Mouse (Mus musculus): ENCODE data around the gene Sirt4. TPM values are rescaled to one million over a fixed set of nuclear protein-coding genes. Genes with fewer than 3 reads are reported as not detected.

The Sirt4 gene
- polyA plus RNA-seq, 1 experiment from 2014 or later, result 22.5 TPM

DNA sequence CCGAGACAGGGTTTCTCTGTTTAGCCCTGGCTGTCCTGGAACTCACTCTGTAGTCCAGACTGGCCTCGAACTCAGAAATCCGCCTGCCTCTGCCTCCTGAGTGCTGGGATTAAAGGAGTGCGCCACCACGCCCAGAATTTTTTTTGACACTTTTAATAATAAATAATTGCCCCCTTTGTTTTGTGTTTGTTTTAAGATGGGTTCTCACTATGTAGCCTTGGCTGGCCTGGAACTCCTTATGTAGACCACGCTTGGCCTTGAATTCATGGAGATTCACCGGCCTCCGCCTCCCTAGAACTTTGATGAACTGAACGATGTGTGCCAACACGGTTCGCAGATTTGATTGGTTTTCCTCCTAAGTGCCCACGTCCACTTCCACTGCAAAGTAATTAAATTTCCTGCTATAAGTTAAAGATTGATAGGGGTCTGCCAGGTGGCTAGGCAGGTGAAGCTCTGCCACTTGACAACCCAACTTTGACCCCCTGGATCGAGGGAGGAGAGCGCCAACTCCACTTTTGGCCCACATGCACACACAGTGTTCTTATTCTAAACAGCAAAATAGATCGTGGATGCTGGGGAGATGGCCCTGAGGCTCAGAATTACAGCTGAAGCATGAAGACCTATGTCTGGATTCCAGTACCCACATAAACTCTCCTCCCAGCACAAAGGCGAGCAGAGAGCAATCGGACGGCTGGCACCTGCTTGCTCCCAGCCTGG is 1.1 kb upstream of the Sirt4 start:
- WGBS, result 87% methylated on average over 17 of the region's 18 CpGs
- H3K4me1 ChIP-seq (ENCODE audit: control insufficient read depth in 2 of 2, insufficient read depth in 2 of 2, low read length in 2 of 2), result peaks cover 8 to 11% of the 10 kb centered on the region in 2 experiments; a peak in 3 of 4 replicates
- ATAC-seq (ENCODE audit: insufficient number of reproducible peaks, insufficient read depth, low FRiP score, low read depth), result no peak
- H3K36me3 ChIP-seq (ENCODE audit: control insufficient read depth, insufficient read depth, low read length), result peaks cover 12% of the 10 kb centered on the region
- no peak overlapping the region for H3K4me2 ChIP-seq (ENCODE audit: low read length)
- peaks cover 4% of the 10 kb centered on the region; the same call in 1 of the 2 replicates for H3K27me3 ChIP-seq (ENCODE audit: control insufficient read depth, insufficient read depth, low read length)
- H3K4me3 ChIP-seq (ENCODE audit: control insufficient read depth in 1 of 2, insufficient read depth in 1 of 2, low read depth in 1 of 2, low read length in 2 of 2), result no peak overlapping the region
- H3K9me3 ChIP-seq (ENCODE audit: control insufficient read depth, low read length), result no peaks in the 10 kb centered on the region
- no peak overlapping the region for H3K27ac ChIP-seq (replicated peaks in 1 of 2; ENCODE audit: control insufficient read depth in 1 of 2, insufficient read depth in 1 of 2, low read depth in 2 of 2, low read length in 2 of 2)
- H3K9ac ChIP-seq (ENCODE audit: low read length), result no peak overlapping the region

DNA sequence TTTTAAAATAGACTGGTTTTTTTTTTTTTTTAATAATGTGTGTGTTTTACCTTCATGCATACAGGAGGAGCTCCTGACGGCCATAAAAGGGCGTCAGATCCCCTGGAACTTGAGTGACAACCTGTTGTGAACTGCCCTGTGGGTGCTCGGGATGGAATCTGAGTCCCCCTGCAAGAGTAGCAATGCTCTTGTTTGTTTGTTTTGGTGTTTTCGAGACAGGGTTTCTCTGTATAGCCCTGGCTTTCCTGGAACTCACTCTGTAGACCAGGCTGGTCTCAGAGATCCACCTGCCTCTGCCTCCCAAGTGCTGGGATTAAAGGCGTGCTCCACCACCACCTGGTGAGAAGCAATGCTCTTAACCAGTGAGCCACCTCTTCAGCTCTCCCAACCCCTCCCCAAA is 471 bp upstream of the Sirt4 start:
- no peak for ATAC-seq (ENCODE audit: insufficient number of reproducible peaks, insufficient read depth, low FRiP score, low read depth)
- 56% methylated on average over 5 of the region's 5 CpGs for WGBS
- no peaks in the 10 kb centered on the region for H3K9me3 ChIP-seq (ENCODE audit: control insufficient read depth, low read length)
- peaks cover 7 to 11% of the 10 kb centered on the region in 2 experiments; a peak in 2 of 4 replicates for H3K4me1 ChIP-seq (ENCODE audit: control insufficient read depth in 2 of 2, insufficient read depth in 2 of 2, low read length in 2 of 2)
- peak overlapping the region; percentile 34 to 78; a peak in 3 of 4 replicates for H3K4me3 ChIP-seq (ENCODE audit: control insufficient read depth in 1 of 2, insufficient read depth in 1 of 2, low read depth in 1 of 2, low read length in 2 of 2)
- no peak overlapping the region for H3K27ac ChIP-seq (replicated peaks in 1 of 2; ENCODE audit: control insufficient read depth in 1 of 2, insufficient read depth in 1 of 2, low read depth in 2 of 2, low read length in 2 of 2)
- peaks cover 4% of the 10 kb centered on the region; the same call in 1 of the 2 replicates for H3K27me3 ChIP-seq (ENCODE audit: control insufficient read depth, insufficient read depth, low read length)
- peaks cover 14% of the 10 kb centered on the region for H3K36me3 ChIP-seq (ENCODE audit: control insufficient read depth, insufficient read depth, low read length)
- peak overlapping the region; percentile 73 for H3K4me2 ChIP-seq (ENCODE audit: low read length)
- H3K9ac ChIP-seq (ENCODE audit: low read length), result peak overlapping the region; percentile 57

DNA sequence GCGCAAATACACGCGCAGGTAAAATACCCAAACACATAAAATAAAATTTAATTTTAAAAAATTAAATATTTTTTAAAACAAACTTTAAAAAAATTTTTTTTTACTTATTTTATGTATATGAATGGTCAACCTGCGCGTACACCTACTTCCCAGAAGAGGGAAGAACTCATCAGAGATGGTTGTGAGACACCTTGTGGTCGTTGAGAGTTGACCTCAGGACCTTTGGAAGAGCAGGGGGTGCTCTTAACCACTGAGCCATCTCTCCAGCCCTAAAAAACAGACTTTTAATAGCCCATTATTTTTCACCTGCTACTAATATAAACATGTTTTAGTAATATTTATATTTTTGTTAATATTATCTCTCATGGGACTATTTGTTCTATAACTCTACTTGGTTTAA is 1.1 kb downstream of the Sirt4 start:
- Histone ChIP-seq H3K9me3 (ENCODE audit: control insufficient read depth, low read length) (no peaks in the 10 kb centered on the region), H3K4me1 (ENCODE audit: control insufficient read depth in 2 of 2, insufficient read depth in 2 of 2, low read length in 2 of 2) (peaks cover 4 to 6% of the 10 kb centered on the region in 2 experiments; a peak in 2 of 4 replicates), H3K27me3 (ENCODE audit: control insufficient read depth, insufficient read depth, low read length) (peaks cover 4% of the 10 kb centered on the region; the same call in 1 of the 2 replicates), H3K27ac (replicated peaks in 1 of 2; ENCODE audit: control insufficient read depth in 1 of 2, insufficient read depth in 1 of 2, low read depth in 2 of 2, low read length in 2 of 2) (no peak overlapping the region), H3K9ac (ENCODE audit: low read length) (no peak overlapping the region), H3K36me3 (ENCODE audit: control insufficient read depth, insufficient read depth, low read length) (peaks cover 22% of the 10 kb centered on the region), H3K4me2 (ENCODE audit: low read length) (peak overlapping the region; percentile 73), H3K4me3 (ENCODE audit: control insufficient read depth in 1 of 2, insufficient read depth in 1 of 2, low read depth in 1 of 2, low read length in 2 of 2) (0 out of 4 replicates have a peak overlapping the region, but pooled peaks of 1 of the 2 experiments have one; percentile 34)
- 46% methylated on average over 6 of the region's 6 CpGs for WGBS
- ATAC-seq (ENCODE audit: insufficient number of reproducible peaks, insufficient read depth, low FRiP score, low read depth), result no peak

DNA sequence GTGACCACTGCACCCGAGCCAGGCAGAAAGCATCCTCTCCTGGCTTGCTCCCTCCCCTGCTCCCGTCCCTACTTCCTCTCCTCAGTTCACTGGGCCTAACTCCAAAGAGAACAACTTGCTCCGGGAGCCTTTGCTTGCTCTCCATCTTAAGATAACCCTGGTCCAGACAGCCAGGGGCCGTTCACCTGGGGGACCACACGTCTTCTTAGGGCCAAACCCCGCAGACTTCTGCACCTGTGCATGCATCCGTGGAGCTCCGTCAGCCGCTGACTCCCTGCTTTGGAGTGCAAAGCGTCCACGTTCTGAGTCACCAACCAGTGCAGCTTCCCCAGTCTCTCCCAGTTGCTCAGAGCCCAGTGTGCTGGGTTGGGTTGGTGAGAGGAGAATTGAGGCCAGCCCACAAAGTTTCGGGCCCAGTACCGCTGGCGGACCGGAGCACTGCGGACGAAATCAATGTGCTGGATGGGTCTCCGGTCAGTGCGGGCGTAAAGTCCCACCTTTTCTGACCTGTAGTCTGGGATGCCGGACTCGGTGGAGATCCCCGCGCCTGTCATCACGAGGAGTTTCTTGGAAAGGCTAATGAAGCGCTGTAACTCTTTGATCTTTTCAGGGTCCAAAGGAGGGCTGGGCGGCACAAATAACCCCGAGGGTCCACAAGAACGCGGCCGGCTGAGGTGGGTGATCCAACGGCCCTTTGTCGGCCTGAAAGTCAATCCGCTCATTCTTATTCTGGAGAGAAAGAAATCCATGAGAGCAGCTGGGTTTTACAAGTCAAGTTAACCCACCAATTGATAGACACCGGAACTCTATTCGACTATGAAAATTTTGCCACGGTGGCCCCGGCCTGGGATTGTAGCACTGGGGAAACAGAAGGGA is 1.9 kb downstream of the Sirt4 start:
- no peak for ATAC-seq (ENCODE audit: insufficient number of reproducible peaks, insufficient read depth, low FRiP score, low read depth)
- 51% methylated on average over 38 of the region's 38 CpGs for WGBS
- Histone ChIP-seq H3K4me1 (ENCODE audit: control insufficient read depth in 2 of 2, insufficient read depth in 2 of 2, low read length in 2 of 2) (peaks cover 4 to 5% of the 10 kb centered on the region in 2 experiments; a peak in 2 of 4 replicates), H3K9me3 (ENCODE audit: control insufficient read depth, low read length) (no peaks in the 10 kb centered on the region), H3K27ac (replicated peaks in 1 of 2; ENCODE audit: control insufficient read depth in 1 of 2, insufficient read depth in 1 of 2, low read depth in 2 of 2, low read length in 2 of 2) (no peak overlapping the region), H3K36me3 (ENCODE audit: control insufficient read depth, insufficient read depth, low read length) (peaks cover 22% of the 10 kb centered on the region), H3K27me3 (ENCODE audit: control insufficient read depth, insufficient read depth, low read length) (peaks cover 4% of the 10 kb centered on the region; the same call in 1 of the 2 replicates), H3K4me3 (ENCODE audit: control insufficient read depth in 1 of 2, insufficient read depth in 1 of 2, low read depth in 1 of 2, low read length in 2 of 2) (no peak overlapping the region), H3K9ac (ENCODE audit: low read length) (0 out of 2 replicates have a peak overlapping the region, but pooled peaks have one; percentile 16), H3K4me2 (ENCODE audit: low read length) (peak overlapping the region; percentile 73; the same call in 1 of the 2 replicates)

DNA sequence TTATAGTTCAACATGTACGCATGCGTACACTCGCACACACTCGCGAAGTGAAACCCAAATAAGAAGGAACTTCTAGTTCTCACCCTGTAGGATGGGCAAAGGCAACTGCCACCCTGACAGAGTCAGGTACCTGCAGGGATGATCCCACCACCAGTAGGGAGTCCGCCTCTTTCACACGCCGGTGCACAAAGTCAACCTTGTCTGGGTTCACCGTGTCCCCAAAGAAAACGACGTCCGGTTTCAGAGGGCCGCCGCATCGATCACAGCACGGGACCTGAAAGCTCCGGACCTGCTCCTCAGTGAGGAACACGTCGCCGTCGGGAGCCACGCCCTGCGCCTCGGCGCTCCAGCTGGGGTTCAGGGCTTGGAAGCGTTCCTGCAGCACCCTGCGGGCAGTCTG is 4.4 kb downstream of the Sirt4 start:
- Histone ChIP-seq H3K27ac (replicated peaks in 1 of 2; ENCODE audit: control insufficient read depth in 1 of 2, insufficient read depth in 1 of 2, low read depth in 2 of 2, low read length in 2 of 2) (no peak overlapping the region), H3K4me2 (ENCODE audit: low read length) (peak overlapping the region; percentile 52), H3K9me3 (ENCODE audit: control insufficient read depth, low read length) (no peaks in the 10 kb centered on the region), H3K4me1 (ENCODE audit: control insufficient read depth in 2 of 2, insufficient read depth in 2 of 2, low read length in 2 of 2) (peaks cover 5 to 10% of the 10 kb centered on the region in 2 experiments; a peak in 2 of 4 replicates), H3K9ac (ENCODE audit: low read length) (peak overlapping the region; percentile 57), H3K36me3 (ENCODE audit: control insufficient read depth, insufficient read depth, low read length) (peaks cover 26% of the 10 kb centered on the region), H3K4me3 (ENCODE audit: control insufficient read depth in 1 of 2, insufficient read depth in 1 of 2, low read depth in 1 of 2, low read length in 2 of 2) (peak overlapping the region; percentile 17 to 25; a peak in 3 of 4 replicates), H3K27me3 (ENCODE audit: control insufficient read depth, insufficient read depth, low read length) (peaks cover 4% of the 10 kb centered on the region; the same call in 1 of the 2 replicates)
- 27% methylated on average over 27 of the region's 27 CpGs for WGBS
- ATAC-seq (ENCODE audit: insufficient number of reproducible peaks, insufficient read depth, low FRiP score, low read depth), result no peak

DNA sequence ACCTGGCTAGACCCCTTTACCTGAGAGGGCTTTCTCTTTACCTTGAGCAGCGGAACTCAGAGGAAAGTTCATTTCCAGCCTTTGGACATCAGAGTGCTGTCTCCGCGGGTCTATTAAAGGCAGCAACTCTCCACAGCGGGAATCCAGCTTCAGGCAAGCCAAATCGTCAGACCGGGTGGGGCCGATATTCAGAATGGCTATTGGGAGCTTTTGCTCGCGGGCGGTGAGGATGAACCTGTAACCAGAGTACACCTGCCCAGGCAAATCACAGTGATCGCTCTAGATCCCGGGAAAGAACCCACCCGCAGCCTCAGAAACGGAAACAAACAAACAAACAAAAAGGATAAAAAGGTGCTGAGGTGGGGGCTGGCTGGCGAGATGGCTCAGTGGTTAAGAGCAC is 5.0 kb downstream of the Sirt4 start:
- WGBS, result 56% methylated on average over 15 of the region's 15 CpGs
- H3K4me2 ChIP-seq (ENCODE audit: low read length), result no peak overlapping the region
- ATAC-seq (ENCODE audit: insufficient number of reproducible peaks, insufficient read depth, low FRiP score, low read depth), result no peak

DNA sequence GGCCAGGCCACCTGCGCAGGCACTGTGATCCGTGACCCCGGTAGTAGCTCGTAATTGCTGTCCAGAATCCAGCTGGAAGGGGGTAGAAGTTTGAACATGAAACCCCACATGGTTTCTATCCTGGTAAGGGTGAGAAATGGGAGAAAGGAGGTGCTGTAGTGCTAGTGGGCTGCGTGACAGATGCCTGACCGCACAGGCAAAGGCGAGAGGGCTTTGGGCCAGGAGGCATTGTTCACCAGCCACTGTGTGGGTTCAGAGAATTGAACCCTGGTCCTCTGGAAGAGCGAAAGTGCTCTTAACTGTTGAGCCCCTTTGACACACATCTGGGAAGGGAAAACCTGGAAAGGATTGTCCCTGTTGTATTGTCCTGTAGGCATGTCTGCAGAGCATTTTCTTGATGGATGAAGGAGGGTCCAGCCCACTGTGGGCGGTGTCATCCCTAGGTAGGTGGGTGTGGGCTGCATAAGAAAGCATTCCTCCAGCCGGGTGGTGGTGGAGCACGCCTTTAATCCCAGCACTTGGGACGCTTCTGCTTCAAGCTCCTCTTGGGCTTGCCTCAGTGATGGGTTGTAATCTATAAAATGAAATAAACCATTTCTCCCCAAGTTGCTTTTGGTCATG is 8.3 kb downstream of the Sirt4 start:
- 32% methylated on average over 12 of the region's 12 CpGs for WGBS
- Histone ChIP-seq H3K36me3 (ENCODE audit: control insufficient read depth, insufficient read depth, low read length) (peaks cover 13% of the 10 kb centered on the region), H3K27me3 (ENCODE audit: control insufficient read depth, insufficient read depth, low read length) (peaks cover 4% of the 10 kb centered on the region; the same call in 1 of the 2 replicates), H3K4me1 (ENCODE audit: control insufficient read depth in 2 of 2, insufficient read depth in 2 of 2, low read length in 2 of 2) (peaks cover 0 to 8% of the 10 kb centered on the region in 2 experiments; a peak in 2 of 4 replicates), H3K4me3 (ENCODE audit: control insufficient read depth in 1 of 2, insufficient read depth in 1 of 2, low read depth in 1 of 2, low read length in 2 of 2) (peak overlapping the region; percentile 38 to 39), H3K27ac (replicated peaks in 1 of 2; ENCODE audit: control insufficient read depth in 1 of 2, insufficient read depth in 1 of 2, low read depth in 2 of 2, low read length in 2 of 2) (no peak overlapping the region), H3K9ac (ENCODE audit: low read length) (peak overlapping the region; percentile 47), H3K9me3 (ENCODE audit: control insufficient read depth, low read length) (no peaks in the 10 kb centered on the region), H3K4me2 (ENCODE audit: low read length) (peak overlapping the region; percentile 67)
- ATAC-seq (ENCODE audit: insufficient number of reproducible peaks, insufficient read depth, low FRiP score, low read depth), result no peak

More for the DNA sequence above, 5.0 kb downstream of the Sirt4 start:
- Histone ChIP-seq H3K27me3 (ENCODE audit: control insufficient read depth, insufficient read depth, low read length) (peaks cover 4% of the 10 kb centered on the region; the same call in 1 of the 2 replicates), H3K9me3 (ENCODE audit: control insufficient read depth, low read length) (no peaks in the 10 kb centered on the region), H3K9ac (ENCODE audit: low read length) (no peak overlapping the region), H3K36me3 (ENCODE audit: control insufficient read depth, insufficient read depth, low read length) (peaks cover 26% of the 10 kb centered on the region), H3K27ac (replicated peaks in 1 of 2; ENCODE audit: control insufficient read depth in 1 of 2, insufficient read depth in 1 of 2, low read depth in 2 of 2, low read length in 2 of 2) (no peak overlapping the region), H3K4me1 (ENCODE audit: control insufficient read depth in 2 of 2, insufficient read depth in 2 of 2, low read length in 2 of 2) (peaks cover under 1 to 6% of the 10 kb centered on the region in 2 experiments; a peak in 2 of 4 replicates), H3K4me3 (ENCODE audit: control insufficient read depth in 1 of 2, insufficient read depth in 1 of 2, low read depth in 1 of 2, low read length in 2 of 2) (no peak overlapping the region)

Measured in heart, embryonic 14.5 days (tissue).